Mouse (Mus musculus) intestine, embryonic 14.5 days (tissue): Measurements from ENCODE around the gene Kcnab3. TPM values are rescaled to one million over a fixed set of nuclear protein-coding genes. Genes with fewer than 3 reads are reported as not detected.

Experiments
- ATAC-seq: fragments of 200-750 bp; cut with Nextera tagmentation; replicated peaks from 2 replicates; pipeline ENCODE4 v1.8.0; 2017; ENCODE audit warnings: low read depth, moderate number of reproducible peaks, moderate TSS enrichment, moderate library complexity; ENCODE audit not compliant: low FRiP score, low TSS enrichment
- DNase-seq: peaks from one replicate; pipeline ENCODE4 v3.0.0-alpha.2; 2018; ENCODE audit warnings: low spot score
- H3K27ac ChIP-seq: fragments of 300-500 bp; sonication (generic); 2 replicates; pipeline ENCODE4 v1.5.1; 2014; ENCODE audit warnings: low read depth, mild to moderate bottlenecking, control low read depth
- H3K27me3 ChIP-seq: fragments of 300-500 bp; sonication (generic); replicated peaks from 2 replicates; pipeline ENCODE4 v1.6.1; 2014; ENCODE audit warnings: low read length, control low read depth; ENCODE audit not compliant: control insufficient read depth, insufficient read depth
- H3K36me3 ChIP-seq: fragments of 300-500 bp; sonication (generic); 2 replicates; pipeline ENCODE4 v1.6.1; 2014; ENCODE audit warnings: low read length, control low read depth; ENCODE audit not compliant: control insufficient read depth, insufficient read depth
- H3K4me1 ChIP-seq: fragments of 300-500 bp; sonication (generic); replicated peaks from 2 replicates; pipeline ENCODE4 v1.6.1; 2014; ENCODE audit warnings: low read length, control low read depth, mixed read lengths; ENCODE audit not compliant: control insufficient read depth, insufficient read depth
- H3K4me2 ChIP-seq: fragments of 300-500 bp; sonication (generic); 2 replicates; pipeline ENCODE4 v1.6.1; 2014; ENCODE audit warnings: low read length
- H3K4me3 ChIP-seq: fragments of 300-500 bp; sonication (generic); 2 replicates; pipeline ENCODE4 v1.5.1; 2014; ENCODE audit warnings: low read depth, low read length, control low read depth, mixed read lengths
- H3K9ac ChIP-seq: fragments of 300-500 bp; sonication (generic); 2 replicates; pipeline ENCODE4 v1.6.1; 2014; ENCODE audit warnings: mild to moderate bottlenecking, low read length
- H3K9me3 ChIP-seq: fragments of 300-500 bp; sonication (generic); 2 replicates; pipeline ENCODE4 v1.6.1; 2016; ENCODE audit warnings: low read length, control low read depth; ENCODE audit not compliant: control insufficient read depth
- whole genome bisulfite sequencing: fragments of 180-500 bp; shearing (Covaris S2); extraction: QIAGEN DNeasy Blood & Tissue Kit; methylation state at CpG from one replicate; pipeline ENCODE4 v1.1.7; 2014; 5-methylcytosine and 5-hydroxymethylcytosine counted together
- polyA plus RNA-seq: library from polyadenylated mRNA; unstranded; fragments of >200 nt; fragmentation: Nextera tagmentation; extraction: Ambion mirVana; gene quantifications from 2 replicates; pipeline ENCODE4 v1.2.1, GENCODE M21; 2014

The Kcnab3 gene
- polyA plus RNA-seq, 1 experiment from 2014 or later: 2.8 TPM

DNA sequence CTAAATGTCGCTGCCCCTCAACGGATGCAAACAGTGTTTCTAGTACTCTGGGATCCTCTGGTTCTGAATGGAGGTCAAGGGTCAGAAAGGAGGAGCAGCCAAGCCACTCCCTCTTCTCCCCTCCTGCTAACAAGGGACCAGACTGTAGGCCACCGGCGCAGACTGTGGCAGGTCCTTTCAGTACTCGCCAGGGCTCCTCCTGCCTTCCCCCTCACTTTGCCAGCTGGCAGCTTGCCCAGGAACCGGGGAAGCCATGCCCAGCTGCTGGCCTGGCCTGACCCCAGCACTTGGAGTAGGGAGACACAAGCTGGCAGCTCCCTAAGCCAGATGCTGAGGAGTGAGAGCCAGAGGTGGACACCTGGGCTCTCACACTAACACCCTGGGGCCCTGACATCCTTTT lies 38.9 kb downstream of the Kcnab3 start:
- H3K27me3 ChIP-seq: no peaks in the 10 kb centered on the region
- ATAC-seq (no peak; the same call in 1 of the 2 replicates), DNase-seq (peak; percentile 85)
- peaks cover 26% of the 10 kb centered on the region for H3K4me1 ChIP-seq
- H3K9ac ChIP-seq: no peak overlapping the region
- peaks cover 40% of the 10 kb centered on the region for H3K36me3 ChIP-seq
- 0 out of 2 replicates have a peak overlapping the region, but pooled peaks have one; percentile 80 for H3K4me3 ChIP-seq
- H3K9me3 ChIP-seq: no peaks in the 10 kb centered on the region
- H3K4me2 ChIP-seq: peak overlapping the region; percentile 64
- WGBS: 2% methylated on average over 6 of the region's 6 CpGs
- H3K27ac ChIP-seq: peak overlapping the region; percentile 95

DNA sequence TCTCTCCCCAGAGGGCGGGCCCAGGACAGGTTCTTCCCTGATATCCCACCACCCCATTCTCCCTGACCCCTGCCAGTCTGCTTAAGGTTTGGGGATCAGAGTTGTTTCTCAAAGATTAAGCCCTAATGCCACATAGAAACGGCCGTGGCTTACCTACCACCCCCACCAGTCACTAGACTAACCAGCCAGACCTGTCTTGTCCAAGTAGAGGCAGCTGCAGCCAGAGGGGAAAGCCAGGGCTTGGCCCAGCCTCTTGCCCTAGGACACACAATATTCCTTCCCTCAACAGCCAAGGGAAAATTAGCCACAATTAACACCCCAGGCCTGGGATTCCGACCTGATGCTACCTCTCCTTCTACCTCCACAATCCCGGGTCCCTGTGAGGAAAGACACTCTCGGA lies 39.7 kb downstream of the Kcnab3 start:
- ATAC-seq (no peak), DNase-seq (peak; percentile 66)
- WGBS: 14% methylated on average over 6 of the region's 6 CpGs
- Histone ChIP-seq H3K9ac (peak overlapping the region; percentile 31), H3K27ac (peak overlapping the region; percentile 95), H3K9me3 (no peaks in the 10 kb centered on the region), H3K4me3 (peak overlapping the region; percentile 80), H3K4me1 (peaks cover 29% of the 10 kb centered on the region), H3K36me3 (peaks cover 32% of the 10 kb centered on the region), H3K4me2 (peak overlapping the region; percentile 64), H3K27me3 (no peaks in the 10 kb centered on the region)

DNA sequence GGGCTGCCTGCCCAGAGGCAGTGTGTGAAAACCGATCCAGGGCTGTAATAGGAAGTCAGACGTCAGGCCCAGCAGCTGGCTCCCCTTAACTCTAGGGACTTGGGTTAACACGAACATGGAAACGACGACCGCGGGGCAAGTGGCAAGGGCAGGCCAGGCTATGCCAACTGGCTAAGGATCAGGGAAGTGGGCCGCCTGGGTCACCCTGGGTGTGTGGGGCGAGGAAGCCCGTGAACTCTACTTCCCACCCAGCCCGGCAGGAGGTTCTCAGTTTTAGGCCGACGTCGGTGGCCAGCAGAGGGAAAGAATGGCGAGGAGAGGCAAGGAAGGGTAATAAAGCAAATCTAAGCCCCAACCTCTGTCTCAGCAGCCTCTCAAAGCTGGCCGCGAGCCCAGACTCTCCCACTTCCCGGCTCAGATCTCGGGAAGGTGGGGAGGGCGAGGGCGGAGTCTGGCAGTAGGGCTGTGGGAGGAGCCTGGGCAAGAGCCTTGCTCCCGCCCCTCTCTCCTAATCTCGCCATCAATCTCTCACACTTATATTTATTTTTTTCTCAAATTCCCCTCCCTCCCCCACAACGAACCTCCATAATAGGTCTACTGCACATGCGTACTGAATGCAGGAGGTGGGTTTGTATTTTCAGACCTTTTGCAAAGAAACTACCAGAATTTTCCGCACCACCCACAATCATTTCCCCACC lies 40.2 kb downstream of the Kcnab3 start:
- H3K9me3 ChIP-seq: no peaks in the 10 kb centered on the region
- ATAC-seq: peak; percentile 77
- H3K4me3 ChIP-seq: peak overlapping the region; percentile 80
- H3K4me2 ChIP-seq: peak overlapping the region; percentile 64
- H3K27ac ChIP-seq: peak overlapping the region; percentile 100
- peak; percentile 95 for DNase-seq
- WGBS: under 1% methylated on average over 26 of the region's 26 CpGs
- H3K27me3 ChIP-seq: no peaks in the 10 kb centered on the region
- H3K4me1 ChIP-seq: peaks cover 35% of the 10 kb centered on the region
- peak overlapping the region; percentile 31 for H3K9ac ChIP-seq
- peaks cover 26% of the 10 kb centered on the region for H3K36me3 ChIP-seq

DNA sequence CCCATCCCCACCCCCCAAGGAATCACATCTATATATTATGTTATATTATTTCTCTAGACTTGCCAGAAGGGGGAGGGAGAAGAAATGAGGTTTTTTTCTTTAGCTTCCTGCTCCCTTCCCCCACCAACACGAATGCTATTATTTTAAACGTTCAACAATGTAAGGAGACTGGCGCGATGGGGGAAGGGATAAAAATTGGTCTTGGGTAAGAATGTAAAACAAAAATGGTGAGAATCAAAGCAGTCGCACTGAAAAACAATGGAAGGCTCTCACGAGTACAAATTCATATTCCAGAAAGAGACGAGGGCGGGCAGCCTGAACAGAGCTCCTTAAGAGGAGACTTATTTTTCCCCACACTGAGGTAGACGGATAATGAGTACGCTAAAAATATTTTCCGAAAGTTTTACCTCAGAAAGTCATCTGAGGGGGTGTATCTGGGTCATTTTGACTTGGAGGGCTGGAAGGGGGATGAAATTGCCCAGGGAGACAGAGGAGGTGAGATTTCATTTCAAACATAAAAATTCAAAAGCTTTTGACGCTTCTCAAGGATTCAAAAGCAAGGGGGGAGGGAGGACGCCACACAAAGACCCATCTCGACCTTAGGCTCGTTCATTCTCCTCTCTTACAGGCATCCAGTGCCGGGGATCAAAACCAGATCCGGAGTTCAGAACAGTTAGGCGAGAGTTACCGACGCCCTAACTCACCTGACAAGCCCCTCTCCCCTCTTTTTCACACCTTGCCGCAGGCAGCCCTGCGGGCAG lies 41.0 kb downstream of the Kcnab3 start:
- WGBS: under 1% methylated on average over 22 of the region's 22 CpGs
- ATAC-seq (peak; percentile 3; the same call in 1 of the 2 replicates), DNase-seq (peak; percentile 85)
- Histone ChIP-seq H3K9me3 (no peaks in the 10 kb centered on the region), H3K36me3 (peaks cover 19% of the 10 kb centered on the region), H3K27ac (peak overlapping the region; percentile 100), H3K4me1 (peaks cover 43% of the 10 kb centered on the region), H3K4me2 (peak overlapping the region; percentile 64), H3K27me3 (no peaks in the 10 kb centered on the region), H3K9ac (peak overlapping the region; percentile 100), H3K4me3 (peak overlapping the region; percentile 80)

DNA sequence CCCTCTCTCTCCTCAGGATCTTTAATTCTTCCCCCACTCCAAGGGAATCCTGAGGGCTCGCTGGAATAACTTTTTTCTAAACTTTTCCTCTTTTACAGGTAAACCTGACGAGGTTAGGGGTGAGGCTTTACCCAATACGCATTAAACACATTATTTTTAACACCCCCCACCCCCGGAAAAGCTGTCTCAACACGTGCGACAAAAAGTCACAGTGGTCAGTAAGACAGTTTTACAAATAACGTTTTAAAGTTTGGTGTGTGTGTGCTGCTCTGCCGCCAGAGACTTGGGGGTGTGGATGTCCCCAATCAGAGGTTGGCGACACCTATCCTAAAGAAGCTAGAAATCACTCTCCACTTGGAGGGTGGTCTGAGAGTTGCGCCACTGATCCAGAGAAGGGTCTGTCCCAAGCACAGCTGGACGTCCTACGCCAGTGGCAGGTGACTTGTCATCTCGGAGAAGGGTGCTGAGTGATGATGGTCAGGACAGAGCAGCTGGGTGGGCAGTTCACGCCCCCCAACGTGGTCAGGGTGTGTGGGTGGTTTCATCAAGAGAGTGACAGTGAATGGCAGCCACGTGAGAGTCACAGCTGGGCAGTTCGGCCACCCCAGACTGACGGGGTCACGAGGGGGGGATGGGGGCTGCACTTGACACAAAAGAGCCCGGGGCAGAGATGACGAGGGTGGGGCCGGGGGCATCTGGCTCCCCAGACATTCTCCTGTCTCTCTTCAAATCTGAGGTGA lies 41.7 kb downstream of the Kcnab3 start:
- ATAC-seq: peak; percentile 0; the same call in 1 of the 2 replicates
- peak overlapping the region; percentile 64 for H3K4me2 ChIP-seq
- H3K4me1 ChIP-seq: peaks cover 50% of the 10 kb centered on the region

DNA sequence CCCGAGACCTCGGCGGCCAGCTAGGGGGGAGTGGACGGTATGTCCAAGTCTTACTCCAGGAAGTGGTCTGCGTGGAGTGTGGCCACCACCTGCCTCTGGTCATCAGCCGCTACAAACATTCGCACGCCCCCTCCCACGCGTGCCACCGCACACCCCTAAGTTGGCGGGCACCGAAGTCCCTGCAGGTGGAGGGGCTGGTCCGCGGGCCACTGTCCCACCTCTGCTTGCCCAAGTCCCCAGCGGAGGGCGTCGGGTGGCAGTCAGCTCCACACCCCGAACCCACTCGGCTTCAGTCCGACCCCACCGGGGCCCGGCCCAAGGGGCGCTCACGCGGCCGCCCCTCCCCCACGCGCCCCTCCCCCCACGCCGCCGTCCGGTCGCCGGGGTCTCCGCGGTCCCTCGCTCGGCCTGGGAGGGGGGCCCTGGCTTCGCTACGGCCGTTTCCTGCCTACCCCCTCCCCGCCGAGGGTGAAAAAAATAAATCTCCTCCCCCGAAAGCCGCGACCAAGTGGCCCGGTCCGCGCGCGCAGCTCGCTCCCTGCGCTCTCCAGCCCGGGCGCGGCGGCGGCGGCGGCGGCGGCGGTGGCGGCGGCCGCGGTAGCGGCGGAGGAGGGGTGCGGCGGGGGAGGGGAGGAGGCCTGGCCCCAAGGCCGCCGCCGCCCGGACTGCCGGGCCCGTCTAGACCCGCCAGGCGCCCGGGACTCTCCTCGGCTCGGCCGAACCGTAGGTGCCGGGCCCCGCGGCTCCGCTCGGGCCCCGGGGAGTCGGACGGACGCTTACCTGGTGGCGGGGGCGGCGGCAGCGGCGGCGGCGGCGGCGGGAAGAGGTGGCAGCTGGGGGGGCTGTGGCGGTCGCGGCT lies 42.5 kb downstream of the Kcnab3 start:
- WGBS: under 1% methylated on average over 60 of the region's 106 CpGs

More for the DNA sequence above, 41.7 kb downstream of the Kcnab3 start:
- DNase-seq: peak; percentile 69
- Histone ChIP-seq H3K9me3 (no peaks in the 10 kb centered on the region), H3K4me3 (peak overlapping the region; percentile 80), H3K9ac (peak overlapping the region; percentile 100), H3K27me3 (no peaks in the 10 kb centered on the region), H3K36me3 (peaks cover 11% of the 10 kb centered on the region), H3K27ac (peak overlapping the region; percentile 100)
- under 1% methylated on average over 22 of the region's 22 CpGs for WGBS

DNA sequence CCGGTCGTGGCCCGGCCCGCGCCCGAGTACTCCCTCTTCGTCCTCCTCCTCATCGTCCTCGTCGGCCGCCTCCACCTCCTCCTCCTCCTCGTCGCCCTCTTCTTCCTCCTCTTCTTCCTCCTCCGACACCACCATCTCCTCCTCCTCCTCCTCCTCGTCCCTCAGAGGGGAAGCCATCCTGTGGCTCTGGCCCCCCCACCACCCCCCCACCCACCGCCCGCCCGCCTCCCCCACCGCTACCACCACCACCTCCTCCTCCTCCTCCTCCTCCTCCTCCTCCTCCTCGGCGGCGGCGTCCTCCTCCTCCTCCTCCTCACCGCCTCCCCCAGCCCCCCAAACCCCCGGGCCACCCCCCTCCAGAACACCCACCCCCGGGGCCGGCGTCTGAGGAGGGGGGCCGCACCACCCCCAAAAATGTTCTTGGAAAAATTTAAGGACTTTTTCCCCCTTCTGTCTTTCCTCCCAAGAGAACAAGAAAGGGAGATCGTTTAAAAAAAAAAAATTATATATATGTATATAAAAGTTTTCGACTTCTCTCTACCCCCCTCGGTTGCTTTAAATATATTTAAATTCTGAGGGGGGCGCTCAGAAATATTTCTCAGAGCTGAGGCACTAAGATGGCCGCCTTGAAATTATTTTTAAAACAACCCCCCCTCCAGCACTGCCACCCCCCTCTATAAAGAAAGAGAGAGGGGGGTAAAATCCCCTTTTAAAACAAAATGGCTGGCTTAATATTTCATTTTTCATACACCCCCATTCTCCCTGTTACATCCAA lies 43.3 kb downstream of the Kcnab3 start, which contains the start of gene Chd3:
Gene Chd3, minus strand, starts transcription at position 192 of the 775 bp plus-strand sequence.
- Histone ChIP-seq H3K9me3 (no peaks in the 10 kb centered on the region), H3K4me2 (peak within 1 kb of the TSS; percentile 64), H3K27ac (peak within 1 kb of the TSS; percentile 100), H3K27me3 (no peaks in the 10 kb centered on the region), H3K36me3 (peaks cover 10% of the 10 kb centered on the region), H3K4me3 (peak within 1 kb of the TSS; percentile 80), H3K9ac (peak within 1 kb of the TSS; percentile 100), H3K4me1 (peaks cover 42% of the 10 kb centered on the region)
- 2% methylated on average over 10 of the region's 34 CpGs for WGBS
- no peak for ATAC-seq
- DNase-seq: peak; percentile 73

More for the DNA sequence above, 42.5 kb downstream of the Kcnab3 start:
- Histone ChIP-seq H3K36me3 (peaks cover 5% of the 10 kb centered on the region), H3K9ac (peak overlapping the region; percentile 100), H3K27ac (peak overlapping the region; percentile 100), H3K4me2 (peak overlapping the region; percentile 64), H3K27me3 (no peaks in the 10 kb centered on the region), H3K9me3 (no peaks in the 10 kb centered on the region), H3K4me1 (peaks cover 50% of the 10 kb centered on the region), H3K4me3 (peak overlapping the region; percentile 80)
- DNase-seq: peak; percentile 79
- ATAC-seq: peak; percentile 22
